Mouse (Mus musculus): Measurements from ENCODE around the gene Gm2696. TPM values are rescaled to one million over a fixed set of nuclear protein-coding genes. Genes with fewer than 3 reads are reported as not detected.

Gm2696 gene
- polyA plus RNA-seq, 1 experiment from 2014 or later, result not detected

GRCm38 (mm10) chr10:77852559-77852958, 38.1 kb downstream of the Gm2696 start, which contains the start of gene Gm10318:
Gm10318 (plus strand) TSS chr10:77852859.
- H3K4me2 ChIP-seq, result no peak within 1 kb of the TSS
- no peak for ATAC-seq (ENCODE audit: insufficient number of reproducible peaks, insufficient read depth, low FRiP score, low TSS enrichment, low read depth)
- WGBS, result 65% methylated on average over 9 of the region's 9 CpGs
- no peak within 1 kb of the TSS for H3K9ac ChIP-seq
- H3K27me3 ChIP-seq, result no peaks in the 10 kb centered on the region
- H3K4me3 ChIP-seq, result no peak within 1 kb of the TSS
- no peaks in the 10 kb centered on the region for H3K4me1 ChIP-seq
- no peaks in the 10 kb centered on the region for H3K36me3 ChIP-seq
- no peaks in the 10 kb centered on the region for H3K9me3 ChIP-seq
- no peak within 1 kb of the TSS for H3K27ac ChIP-seq

- H3K4me3 ChIP-seq, result no peak within 1 kb of the TSS
- H3K36me3 ChIP-seq, result no peaks in the 10 kb centered on the region
- H3K9ac ChIP-seq, result no peak within 1 kb of the TSS
- ATAC-seq (ENCODE audit: insufficient number of reproducible peaks, insufficient read depth, low FRiP score, low TSS enrichment, low read depth), result no peak
- H3K27ac ChIP-seq, result no peak within 1 kb of the TSS
- H3K4me1 ChIP-seq, result no peaks in the 10 kb centered on the region
- H3K4me2 ChIP-seq, result no peak within 1 kb of the TSS
- H3K9me3 ChIP-seq, result peaks cover 6% of the 10 kb centered on the region; the same call in 1 of the 2 replicates
- WGBS, result 54% methylated on average over 7 of the region's 7 CpGs
- no peaks in the 10 kb centered on the region for H3K27me3 ChIP-seq
Observed at GRCm38 (mm10) chr10:77861675-77862074, 47.2 kb downstream of the Gm2696 start, which contains the start of gene Gm3285. Gm3285 (plus strand) TSS chr10:77861975.

- peak overlapping the region; percentile 19 for H3K4me3 ChIP-seq
- peak overlapping the region; percentile 16; the same call in 1 of the 2 replicates for H3K27ac ChIP-seq
- ATAC-seq (ENCODE audit: insufficient number of reproducible peaks, insufficient read depth, low FRiP score, low TSS enrichment, low read depth), result peak; percentile 53
- peak overlapping the region; percentile 46 for H3K4me2 ChIP-seq
- H3K9me3 ChIP-seq, result no peaks in the 10 kb centered on the region
- no peaks in the 10 kb centered on the region for H3K4me1 ChIP-seq
- 32% methylated on average over 14 of the region's 14 CpGs for WGBS
- H3K27me3 ChIP-seq, result no peaks in the 10 kb centered on the region
- H3K9ac ChIP-seq, result 0 out of 2 replicates have a peak overlapping the region, but pooled peaks have one; percentile 27
- no peaks in the 10 kb centered on the region for H3K36me3 ChIP-seq
Observed at GRCm38 (mm10) chr10:77864067-77864761, 49.7 kb downstream of the Gm2696 start.

- H3K27ac ChIP-seq, result no peak overlapping the region
- 39% methylated on average over 11 of the region's 11 CpGs for WGBS
Observed at GRCm38 (mm10) chr10:77864762-77865143, 50.3 kb downstream of the Gm2696 start.

GRCm38 (mm10) chr10:77867546-77867945, 53.1 kb downstream of the Gm2696 start:
- no peak for ATAC-seq (ENCODE audit: insufficient number of reproducible peaks, insufficient read depth, low FRiP score, low TSS enrichment, low read depth)
- WGBS, result 7% methylated on average over 1 of the region's 1 CpGs

More at GRCm38 (mm10) chr10:77864762-77865143, 50.3 kb downstream of the Gm2696 start:
- ATAC-seq (ENCODE audit: insufficient number of reproducible peaks, insufficient read depth, low FRiP score, low TSS enrichment, low read depth), result no peak
- H3K4me3 ChIP-seq, result peak overlapping the region; percentile 19
- H3K4me1 ChIP-seq, result no peaks in the 10 kb centered on the region
- H3K27me3 ChIP-seq, result no peaks in the 10 kb centered on the region
- H3K9me3 ChIP-seq, result no peaks in the 10 kb centered on the region
- no peaks in the 10 kb centered on the region for H3K36me3 ChIP-seq
- peak overlapping the region; percentile 46 for H3K4me2 ChIP-seq
- 0 out of 2 replicates have a peak overlapping the region, but pooled peaks have one; percentile 27 for H3K9ac ChIP-seq

GRCm38 (mm10) chr10:77869651-77870050, 55.2 kb downstream of the Gm2696 start:
- H3K36me3 ChIP-seq, result no peaks in the 10 kb centered on the region
- no peak overlapping the region for H3K4me3 ChIP-seq
- ATAC-seq (ENCODE audit: insufficient number of reproducible peaks, insufficient read depth, low FRiP score, low TSS enrichment, low read depth), result no peak
- no peaks in the 10 kb centered on the region for H3K27me3 ChIP-seq
- 89% methylated on average over 7 of the region's 7 CpGs for WGBS
- no peak overlapping the region for H3K27ac ChIP-seq
- no peaks in the 10 kb centered on the region for H3K9me3 ChIP-seq
- H3K4me1 ChIP-seq, result no peaks in the 10 kb centered on the region
- no peak overlapping the region for H3K9ac ChIP-seq
- H3K4me2 ChIP-seq, result no peak overlapping the region

More at GRCm38 (mm10) chr10:77867546-77867945, 53.1 kb downstream of the Gm2696 start:
- Histone ChIP-seq H3K36me3 (no peaks in the 10 kb centered on the region), H3K4me2 (no peak overlapping the region), H3K9ac (no peak overlapping the region), H3K27me3 (no peaks in the 10 kb centered on the region), H3K4me1 (no peaks in the 10 kb centered on the region), H3K27ac (no peak overlapping the region), H3K4me3 (no peak overlapping the region), H3K9me3 (no peaks in the 10 kb centered on the region)

GRCm38 (mm10) chr10:77878985-77879384, 64.5 kb downstream of the Gm2696 start:
- H3K4me3 ChIP-seq, result no peak overlapping the region
- H3K9ac ChIP-seq, result no peak overlapping the region
- H3K9me3 ChIP-seq, result no peaks in the 10 kb centered on the region
- no peak overlapping the region for H3K27ac ChIP-seq
- H3K36me3 ChIP-seq, result no peaks in the 10 kb centered on the region
- 63% methylated on average over 6 of the region's 6 CpGs for WGBS
- no peaks in the 10 kb centered on the region for H3K27me3 ChIP-seq
- no peak overlapping the region for H3K4me2 ChIP-seq
- no peaks in the 10 kb centered on the region for H3K4me1 ChIP-seq
- ATAC-seq (ENCODE audit: insufficient number of reproducible peaks, insufficient read depth, low FRiP score, low TSS enrichment, low read depth), result no peak

GRCm38 (mm10) chr10:77880305-77880704, 65.8 kb downstream of the Gm2696 start:
- Histone ChIP-seq H3K27ac (no peak overlapping the region), H3K9ac (no peak overlapping the region), H3K4me2 (no peak overlapping the region), H3K9me3 (no peaks in the 10 kb centered on the region), H3K4me3 (no peak overlapping the region), H3K36me3 (no peaks in the 10 kb centered on the region), H3K4me1 (no peaks in the 10 kb centered on the region), H3K27me3 (no peaks in the 10 kb centered on the region)
- ATAC-seq (ENCODE audit: insufficient number of reproducible peaks, insufficient read depth, low FRiP score, low TSS enrichment, low read depth), result no peak
- 79% methylated on average over 3 of the region's 3 CpGs for WGBS

- H3K36me3 ChIP-seq, result no peaks in the 10 kb centered on the region
- H3K27me3 ChIP-seq, result no peaks in the 10 kb centered on the region
- H3K4me1 ChIP-seq, result no peaks in the 10 kb centered on the region
- no peak overlapping the region for H3K4me2 ChIP-seq
- H3K9ac ChIP-seq, result no peak overlapping the region
- no peaks in the 10 kb centered on the region for H3K9me3 ChIP-seq
- no peak for ATAC-seq (ENCODE audit: insufficient number of reproducible peaks, insufficient read depth, low FRiP score, low TSS enrichment, low read depth)
- no peak overlapping the region for H3K27ac ChIP-seq
- H3K4me3 ChIP-seq, result no peak overlapping the region
- 91% methylated on average over 5 of the region's 5 CpGs for WGBS
Observed at GRCm38 (mm10) chr10:77882553-77882952, 68.1 kb downstream of the Gm2696 start.

Other genes with a start within 250 kb of the Gm2696 start
- gene Pttg1ip, start 233.0 kb upstream of the Gm2696 start, polyA plus RNA-seq (2015; fragmentation: Nextera tagmentation; extraction: Ambion mirVana), result 104 and 109 TPM in 2 replicates
- gene Sumo3, start 208.6 kb upstream of the Gm2696 start, polyA plus RNA-seq (2015; fragmentation: Nextera tagmentation; extraction: Ambion mirVana), result 393 and 397 TPM in 2 replicates
- gene Gm49325, start 208.5 kb upstream of the Gm2696 start, polyA plus RNA-seq (2015; fragmentation: Nextera tagmentation; extraction: Ambion mirVana), result 2.6 and 4.1 TPM in 2 replicates
- 76.4 and 80.3 TPM in 2 replicates for gene Ube2g2, start 192.4 kb upstream of the Gm2696 start, polyA plus RNA-seq (2015; fragmentation: Nextera tagmentation; extraction: Ambion mirVana)
- 1.3 and 2.2 TPM in 2 replicates for gene Tspear, start 128.1 kb upstream of the Gm2696 start, polyA plus RNA-seq (2015; fragmentation: Nextera tagmentation; extraction: Ambion mirVana)
- gene Gm19402, start 123.9 kb upstream of the Gm2696 start, polyA plus RNA-seq (2015; fragmentation: Nextera tagmentation; extraction: Ambion mirVana), result not detected in 2 replicates
- gene Gm9508, start 117.4 kb upstream of the Gm2696 start, polyA plus RNA-seq (2015; fragmentation: Nextera tagmentation; extraction: Ambion mirVana), result not detected in 2 replicates
- gene Gm10272, start 108.1 kb upstream of the Gm2696 start, polyA plus RNA-seq (2015; fragmentation: Nextera tagmentation; extraction: Ambion mirVana), result not detected in 2 replicates
- gene Gm10024, start 103.2 kb upstream of the Gm2696 start, polyA plus RNA-seq (2015; fragmentation: Nextera tagmentation; extraction: Ambion mirVana), result 0.72 and 1.5 TPM in 2 replicates
- not detected in 2 replicates for gene Gm10142, start 98.9 kb upstream of the Gm2696 start, polyA plus RNA-seq (2015; fragmentation: Nextera tagmentation; extraction: Ambion mirVana)
- not detected in 2 replicates for gene Krtap12-1, start 94.1 kb upstream of the Gm2696 start, polyA plus RNA-seq (2015; fragmentation: Nextera tagmentation; extraction: Ambion mirVana)
- gene Gm10100, start 88.2 kb upstream of the Gm2696 start, polyA plus RNA-seq (2015; fragmentation: Nextera tagmentation; extraction: Ambion mirVana), result not detected in 2 replicates
- not detected in 2 replicates for gene Gm18596, start 72.0 kb upstream of the Gm2696 start, polyA plus RNA-seq (2015; fragmentation: Nextera tagmentation; extraction: Ambion mirVana)
- 0.42 TPM in 1 of 2 replicates, not detected in the other for gene Gm9736, start 63.3 kb upstream of the Gm2696 start, polyA plus RNA-seq (2015; fragmentation: Nextera tagmentation; extraction: Ambion mirVana)
- gene Gm3233, start 55.0 kb upstream of the Gm2696 start, polyA plus RNA-seq (2015; fragmentation: Nextera tagmentation; extraction: Ambion mirVana), result not detected in 2 replicates
- not detected in 2 replicates for gene Gm3238, start 43.4 kb upstream of the Gm2696 start, polyA plus RNA-seq (2015; fragmentation: Nextera tagmentation; extraction: Ambion mirVana)
- not detected in 2 replicates for gene Gm7138, start 37.7 kb upstream of the Gm2696 start, polyA plus RNA-seq (2015; fragmentation: Nextera tagmentation; extraction: Ambion mirVana)
- not detected in 2 replicates for gene Gm3250, start 32.1 kb upstream of the Gm2696 start, polyA plus RNA-seq (2015; fragmentation: Nextera tagmentation; extraction: Ambion mirVana)
- gene Gm7137, start 26.5 kb upstream of the Gm2696 start, polyA plus RNA-seq (2015; fragmentation: Nextera tagmentation; extraction: Ambion mirVana), result not detected in 2 replicates
- gene Gm9639, start 19.6 kb upstream of the Gm2696 start, polyA plus RNA-seq (2015; fragmentation: Nextera tagmentation; extraction: Ambion mirVana), result not detected in 2 replicates
- not detected in 2 replicates for gene Gm19668, start 15.5 kb upstream of the Gm2696 start, polyA plus RNA-seq (2015; fragmentation: Nextera tagmentation; extraction: Ambion mirVana)
- gene Gm9507, start 2.8 kb upstream of the Gm2696 start, polyA plus RNA-seq (2015; fragmentation: Nextera tagmentation; extraction: Ambion mirVana), result not detected in 2 replicates
- not detected in 2 replicates for gene Krtap10-4, start 12.4 kb downstream of the Gm2696 start, polyA plus RNA-seq (2015; fragmentation: Nextera tagmentation; extraction: Ambion mirVana)
- gene Krtap10-10, start 21.3 kb downstream of the Gm2696 start, polyA plus RNA-seq (2015; fragmentation: Nextera tagmentation; extraction: Ambion mirVana), result not detected in 2 replicates
- gene Gm36176, start 32.1 kb downstream of the Gm2696 start, polyA plus RNA-seq (2015; fragmentation: Nextera tagmentation; extraction: Ambion mirVana), result not detected in 2 replicates
- gene Gm10318, start 38.2 kb downstream of the Gm2696 start, polyA plus RNA-seq (2015; fragmentation: Nextera tagmentation; extraction: Ambion mirVana), result not detected in 2 replicates
- gene Gm3285, start 47.3 kb downstream of the Gm2696 start, polyA plus RNA-seq (2015; fragmentation: Nextera tagmentation; extraction: Ambion mirVana), result not detected in 2 replicates
- 4.2 and 5.1 TPM in 2 replicates for gene Lrrc3, start 87.9 kb downstream of the Gm2696 start, polyA plus RNA-seq (2015; fragmentation: Nextera tagmentation; extraction: Ambion mirVana)
- 0.21 and 0.44 TPM in 2 replicates for gene Trpm2, start 155.9 kb downstream of the Gm2696 start, polyA plus RNA-seq (2015; fragmentation: Nextera tagmentation; extraction: Ambion mirVana)
- gene 1810043G02Rik, start 163.8 kb downstream of the Gm2696 start, polyA plus RNA-seq (2015; fragmentation: Nextera tagmentation; extraction: Ambion mirVana), result 28.6 and 31.7 TPM in 2 replicates
- gene Pfkl, start 195.4 kb downstream of the Gm2696 start, polyA plus RNA-seq (2015; fragmentation: Nextera tagmentation; extraction: Ambion mirVana), result 140 and 145 TPM in 2 replicates
- gene Dnmt3l, start 227.3 kb downstream of the Gm2696 start, polyA plus RNA-seq (2015; fragmentation: Nextera tagmentation; extraction: Ambion mirVana), result 0.44 and 0.56 TPM in 2 replicates
- gene Aire, start 228.9 kb downstream of the Gm2696 start, polyA plus RNA-seq (2015; fragmentation: Nextera tagmentation; extraction: Ambion mirVana), result 0.39 and 0.59 TPM in 2 replicates

Measured in embryonic facial prominence, embryonic 13.5 days (tissue).